Mouse (Mus musculus): ENCODE results near the gene Pram1.

The Pram1 gene

GRCm38 (mm10) chr17:33669681-33670080 lies 31.8 kb downstream of the Pram1 start:
- DNase-seq (ENCODE audit: low read depth, low spot score), result no peak

- no peak for DNase-seq (ENCODE audit: low read depth, low spot score)
Measured at GRCm38 (mm10) chr17:33673837-33674236, 36.0 kb downstream of the Pram1 start.

- DNase-seq (ENCODE audit: low read depth, low spot score), result no peak
Measured at GRCm38 (mm10) chr17:33675452-33675851, 37.6 kb downstream of the Pram1 start.

GRCm38 (mm10) chr17:33676086-33676485 lies 38.2 kb downstream of the Pram1 start:
- no peak for DNase-seq (ENCODE audit: low read depth, low spot score)

- DNase-seq (ENCODE audit: low read depth, low spot score), result no peak
Measured at GRCm38 (mm10) chr17:33678771-33679170, 40.9 kb downstream of the Pram1 start.

GRCm38 (mm10) chr17:33681767-33682166 lies 43.9 kb downstream of the Pram1 start:
- no peak for DNase-seq (ENCODE audit: low read depth, low spot score)

GRCm38 (mm10) chr17:33684671-33685231 lies 46.9 kb downstream of the Pram1 start:
- peak; percentile 27 for DNase-seq (ENCODE audit: low read depth, low spot score)

GRCm38 (mm10) chr17:33685249-33685653 lies 47.4 kb downstream of the Pram1 start:
- peak; percentile 97 for DNase-seq (ENCODE audit: low read depth, low spot score)

GRCm38 (mm10) chr17:33686760-33687159 lies 48.9 kb downstream of the Pram1 start, which contains the start of gene Hnrnpm:
Gene Hnrnpm, minus strand, starts transcription at chr17:33686860.
- DNase-seq (ENCODE audit: low read depth, low spot score), result no peak
